ENCODE assay signal across 16 mouse cellular contexts in genomic region chr8:64648063-64648462, GRCm38 (mm10).
"Had no signal": no experiment of that assay in that cellular context is flagged by ENCODE, and none has a peak within 500 bp of the region (broad histone marks: within the 10 kb centered on the region; RNA-seq: fewer than 3 reads in every experiment).

No protein-coding gene starts in this region.

- DNase-seq: kidney, adult 8-10 months; kidney, postnatal 10 days; kidney, postnatal 36 days; left cerebral cortex, postnatal 4 days; liver, postnatal 0 days; lung, embryonic 14.5 days; thymus, postnatal 25 days had no signal

- H3K9me3 ChIP-seq: kidney, embryonic 15.5 days; limb, embryonic 12.5 days; limb, embryonic 15.5 days; midbrain, embryonic 13.5 days had no signal

- ATAC-seq: liver, postnatal 0 days; lung, postnatal 0 days; midbrain, embryonic 13.5 days; midbrain, embryonic 16.5 days had no signal

- H3K27ac ChIP-seq: kidney, embryonic 15.5 days; limb, embryonic 12.5 days; limb, embryonic 15.5 days; liver, embryonic 14.5 days; macrophage; midbrain, embryonic 13.5 days had no signal

- H3K4me3 ChIP-seq: kidney, embryonic 15.5 days; limb, embryonic 12.5 days; limb, embryonic 15.5 days; midbrain, embryonic 13.5 days had no signal

- H3K4me1 ChIP-seq: kidney, embryonic 15.5 days; limb, embryonic 12.5 days; limb, embryonic 15.5 days had no signal

- H3K27me3 ChIP-seq: kidney, embryonic 15.5 days; limb, embryonic 12.5 days; limb, embryonic 15.5 days; midbrain, embryonic 13.5 days had no signal

- H3K9ac ChIP-seq: kidney, embryonic 15.5 days; limb, embryonic 12.5 days; limb, embryonic 15.5 days; liver, embryonic 14.5 days; liver, postnatal 0 days; lung, embryonic 14.5 days; midbrain, embryonic 13.5 days had no signal

- H3K4me2 ChIP-seq: kidney, embryonic 15.5 days; limb, embryonic 12.5 days; limb, embryonic 15.5 days; liver, embryonic 11.5 days; lung, embryonic 14.5 days; midbrain, embryonic 13.5 days had no signal

- H3K36me3 ChIP-seq: kidney, embryonic 15.5 days; limb, embryonic 12.5 days; limb, embryonic 15.5 days; midbrain, embryonic 13.5 days had no signal
